Mouse (Mus musculus): ENCODE data around the gene Wdr48.

DNA sequence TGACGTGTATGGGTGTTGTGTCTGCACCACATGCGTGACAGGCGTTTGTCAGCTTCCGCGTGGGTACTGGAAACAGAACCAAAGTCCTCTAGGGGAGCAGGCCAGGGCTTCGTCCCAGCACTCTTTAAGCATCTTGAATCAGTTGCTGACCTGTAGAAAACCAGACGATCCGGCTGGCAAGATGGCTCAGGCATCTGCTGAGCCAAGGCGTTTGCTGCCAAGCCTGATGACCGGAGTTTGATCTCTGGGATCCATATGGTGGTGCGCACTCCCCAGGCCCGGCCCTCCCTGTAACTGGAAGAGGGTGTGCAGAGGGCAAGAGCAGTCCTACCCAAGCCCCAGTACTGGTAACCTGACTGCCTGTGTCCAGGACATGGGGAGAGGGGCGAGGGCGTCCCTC, 47.2 kb downstream of the Wdr48 start:
- TF ChIP-seq CTCF (IDR thresholded peaks at IDR 0.05; ENCODE audit: borderline replicate concordance, insufficient read depth, low read depth, low read length) (no peak), POLR2A (IDR thresholded peaks at IDR 0.05; ENCODE audit: borderline replicate concordance, insufficient read depth, low read length) (no peak)

All from cerebellum, adult 2 months (tissue).